10 mouse cellular contexts compared by ENCODE assay signal in genomic region chr8:48755492-48755891, GRCm38 (mm10).
A peak's percentile ranks its signal among the peaks of the same experiment; 100 is the strongest.
DNase-seq lines count a peak whose midpoint lies in the region; ATAC-seq and TF ChIP-seq lines count a peak whose summit lies in the region.
"Had no signal": no experiment of that assay in that cellular context is flagged by ENCODE, and none has a peak within 500 bp of the region (broad histone marks: within the 10 kb centered on the region; RNA-seq: fewer than 3 reads in every experiment).

No protein-coding gene starts in this region.

- TF ChIP-seq CTCF in thymus, adult 2 months (IDR thresholded peaks at IDR 0.05; ENCODE audit: borderline replicate concordance, control insufficient read depth, extremely low read depth, insufficient read depth, low read length, poor library complexity): no peak

- DNase-seq in embryonic facial prominence, embryonic 14.5 days (ENCODE audit: low spot score): peak; percentile 58
- DNase-seq in embryonic facial prominence, embryonic 10.5 days (ENCODE audit: low spot score): no peak
- peak; percentile 66 for DNase-seq in Muller cell, postnatal 12 days (ENCODE audit: inconsistent ontology term)
- DNase-seq in kidney, postnatal 10 days: peak; percentile 29
- DNase-seq in thymus, adult 2 months: no peak
- no peak for DNase-seq in frontal cortex, postnatal 36 days (ENCODE audit: low spot score in 2 of 2)
- DNase-seq in left cerebral cortex, postnatal 25 days (ENCODE audit: low spot score in 2 of 2): no peak
- DNase-seq: lung, postnatal 10 days had no signal

- no peak overlapping the region; the same call in 1 of the 2 replicates for H3K4me2 ChIP-seq in embryonic facial prominence, embryonic 14.5 days (ENCODE audit: low read depth, low read length)
- H3K4me2 ChIP-seq in heart, embryonic 12.5 days: peak overlapping the region; percentile 44
- H3K4me2 ChIP-seq: neural tube, embryonic 12.5 days had no signal

- 0 out of 2 replicates have a peak, but pooled peaks cover 3% of the 10 kb centered on the region for H3K4me1 ChIP-seq in embryonic facial prominence, embryonic 14.5 days (ENCODE audit: control insufficient read depth, insufficient read depth, low read length)
- H3K4me1 ChIP-seq in embryonic facial prominence, embryonic 10.5 days: 0 out of 2 replicates have a peak, but pooled peaks cover 5% of the 10 kb centered on the region
- H3K4me1 ChIP-seq in heart, embryonic 12.5 days (replicated peaks): peaks cover 16% of the 10 kb centered on the region
- H3K4me1 ChIP-seq in thymus, adult 2 months (replicated peaks; ENCODE audit: control insufficient read depth, insufficient read depth, low read length): no peaks in the 10 kb centered on the region
- H3K4me1 ChIP-seq: neural tube, embryonic 12.5 days had no signal

- H3K9ac ChIP-seq in embryonic facial prominence, embryonic 14.5 days (ENCODE audit: low read depth, low read length): no peak overlapping the region
- no peak overlapping the region for H3K9ac ChIP-seq in heart, embryonic 12.5 days
- H3K9ac ChIP-seq: neural tube, embryonic 12.5 days had no signal

- intact Hi-C loops in left cerebral cortex, postnatal 25 days (cut with DNase I): no loop called here

- no peaks in the 10 kb centered on the region for H3K27me3 ChIP-seq in embryonic facial prominence, embryonic 14.5 days (replicated peaks; ENCODE audit: control insufficient read depth, insufficient read depth, low read length)
- H3K27me3 ChIP-seq in embryonic facial prominence, embryonic 10.5 days (replicated peaks; ENCODE audit: low read depth, poor library complexity, severe bottlenecking): no peaks in the 10 kb centered on the region
- peaks cover 4% of the 10 kb centered on the region; the same call in 1 of the 2 replicates for H3K27me3 ChIP-seq in heart, embryonic 12.5 days (replicated peaks)
- no peaks in the 10 kb centered on the region for H3K27me3 ChIP-seq in thymus, adult 2 months (ENCODE audit: control insufficient read depth, insufficient read depth, low read length)
- H3K27me3 ChIP-seq: neural tube, embryonic 12.5 days had no signal

- 51% methylated on average over 7 of the region's 7 CpGs for WGBS in embryonic facial prominence, embryonic 14.5 days
- WGBS in embryonic facial prominence, embryonic 10.5 days: 75% methylated on average over 7 of the region's 7 CpGs
- 29% methylated on average over 7 of the region's 7 CpGs for WGBS in heart, embryonic 12.5 days
- 83% methylated on average over 7 of the region's 7 CpGs for WGBS in thymus, adult 2 months

- no peak overlapping the region for H3K27ac ChIP-seq in embryonic facial prominence, embryonic 14.5 days (replicated peaks; ENCODE audit: low read depth, low read length)
- H3K27ac ChIP-seq in embryonic facial prominence, embryonic 10.5 days (replicated peaks): no peak overlapping the region
- H3K27ac ChIP-seq in heart, embryonic 12.5 days (ENCODE audit: poor library complexity, severe bottlenecking): no peak overlapping the region
- H3K27ac ChIP-seq in thymus, adult 2 months (ENCODE audit: control insufficient read depth, insufficient read depth, low read length): no peak overlapping the region
- H3K27ac ChIP-seq: neural tube, embryonic 12.5 days had no signal

- H3K4me3 ChIP-seq in embryonic facial prominence, embryonic 14.5 days (ENCODE audit: low read depth, low read length): no peak overlapping the region
- no peak overlapping the region for H3K4me3 ChIP-seq in embryonic facial prominence, embryonic 10.5 days
- no peak overlapping the region for H3K4me3 ChIP-seq in heart, embryonic 12.5 days
- H3K4me3 ChIP-seq in thymus, adult 2 months (ENCODE audit: control insufficient read depth, insufficient read depth, low read length): no peak overlapping the region
- H3K4me3 ChIP-seq: neural tube, embryonic 12.5 days had no signal

- ATAC-seq in embryonic facial prominence, embryonic 14.5 days (ENCODE audit: low read depth): peak; percentile 75; the same call in 1 of the 2 replicates
- peak; percentile 48 for ATAC-seq in heart, embryonic 12.5 days (ENCODE audit: insufficient number of reproducible peaks, low FRiP score)

- no peaks in the 10 kb centered on the region for H3K9me3 ChIP-seq in embryonic facial prominence, embryonic 14.5 days (ENCODE audit: control insufficient read depth, low read length)
- H3K9me3 ChIP-seq in embryonic facial prominence, embryonic 10.5 days: no peaks in the 10 kb centered on the region
- no peaks in the 10 kb centered on the region for H3K9me3 ChIP-seq in heart, embryonic 12.5 days (replicated peaks)
- H3K9me3 ChIP-seq: neural tube, embryonic 12.5 days had no signal

- H3K36me3 ChIP-seq in embryonic facial prominence, embryonic 14.5 days (ENCODE audit: control insufficient read depth, insufficient read depth, low read length): no peaks in the 10 kb centered on the region
- no peaks in the 10 kb centered on the region for H3K36me3 ChIP-seq in embryonic facial prominence, embryonic 10.5 days (replicated peaks)
- no peaks in the 10 kb centered on the region for H3K36me3 ChIP-seq in heart, embryonic 12.5 days
- no peaks in the 10 kb centered on the region for H3K36me3 ChIP-seq in thymus, adult 2 months (ENCODE audit: control insufficient read depth, insufficient read depth, low read length)
- H3K36me3 ChIP-seq: neural tube, embryonic 12.5 days had no signal

- no peak for TF ChIP-seq POLR2A in thymus, adult 2 months (IDR thresholded peaks at IDR 0.05; ENCODE audit: control insufficient read depth, extremely low read depth, insufficient read depth, low read length, poor library complexity)

Comparison
In these comparisons a context has a peak if more than half of its experiments do, and no peak if none do; other contexts are left out.
1. DNase-seq: peak in embryonic facial prominence, embryonic 14.5 days (single experiment), Muller cell, postnatal 12 days (single experiment) and kidney, postnatal 10 days (single experiment); none in embryonic facial prominence, embryonic 10.5 days (single experiment), thymus, adult 2 months (single experiment), frontal cortex, postnatal 36 days (0 of 2) and left cerebral cortex, postnatal 25 days (0 of 2).